Mouse (Mus musculus): Measurements from ENCODE around the gene Vgll4.

The Vgll4 gene

GRCm38 (mm10) chr6:114871010-114871660, 98.7 kb downstream of the Vgll4 start:
- DNase-seq (ENCODE audit: low spot score in 2 of 2): no peak

- no peak for DNase-seq (ENCODE audit: low spot score in 2 of 2)
Measured at GRCm38 (mm10) chr6:114869501-114870076, 100.2 kb downstream of the Vgll4 start.

- DNase-seq (ENCODE audit: low spot score in 2 of 2): no peak
Measured at GRCm38 (mm10) chr6:114868656-114869055, 101.1 kb downstream of the Vgll4 start.

GRCm38 (mm10) chr6:114866619-114867018, 103.2 kb downstream of the Vgll4 start:
- DNase-seq (ENCODE audit: low spot score in 2 of 2): no peak

GRCm38 (mm10) chr6:114866078-114866477, 103.7 kb downstream of the Vgll4 start:
- no peak for DNase-seq (ENCODE audit: low spot score in 2 of 2)

- no peak for DNase-seq (ENCODE audit: low spot score in 2 of 2)
Measured at GRCm38 (mm10) chr6:114864421-114864820, 105.4 kb downstream of the Vgll4 start.

GRCm38 (mm10) chr6:114863501-114863900, 106.3 kb downstream of the Vgll4 start:
- DNase-seq (ENCODE audit: low spot score in 2 of 2): no peak

- no peak for DNase-seq (ENCODE audit: low spot score in 2 of 2)
Measured at GRCm38 (mm10) chr6:114862046-114862445, 107.7 kb downstream of the Vgll4 start.

- DNase-seq (ENCODE audit: low spot score in 2 of 2): no peak
Measured at GRCm38 (mm10) chr6:114861591-114861990, 108.2 kb downstream of the Vgll4 start.

GRCm38 (mm10) chr6:114860677-114861568, 108.9 kb downstream of the Vgll4 start:
- no peak for DNase-seq (ENCODE audit: low spot score in 2 of 2)

- no peak for DNase-seq (ENCODE audit: low spot score in 2 of 2)
Measured at GRCm38 (mm10) chr6:114858722-114859053, 111.1 kb downstream of the Vgll4 start.

GRCm38 (mm10) chr6:114857996-114858721, 111.6 kb downstream of the Vgll4 start:
- DNase-seq (ENCODE audit: low spot score in 2 of 2): no peak

GRCm38 (mm10) chr6:114856501-114856900, 113.3 kb downstream of the Vgll4 start:
- DNase-seq (ENCODE audit: low spot score in 2 of 2): no peak

- DNase-seq (ENCODE audit: low spot score in 2 of 2): no peak
Measured at GRCm38 (mm10) chr6:114855644-114856043, 114.2 kb downstream of the Vgll4 start.

- DNase-seq (ENCODE audit: low spot score in 2 of 2): no peak
Measured at GRCm38 (mm10) chr6:114854368-114854767, 115.4 kb downstream of the Vgll4 start.

- DNase-seq (ENCODE audit: low spot score in 2 of 2): no peak
Measured at GRCm38 (mm10) chr6:114852739-114853138, 117.1 kb downstream of the Vgll4 start.

GRCm38 (mm10) chr6:114851688-114852087, 118.1 kb downstream of the Vgll4 start:
- no peak for DNase-seq (ENCODE audit: low spot score in 2 of 2)

- DNase-seq (ENCODE audit: low spot score in 2 of 2): no peak
Measured at GRCm38 (mm10) chr6:114849787-114850186, 120.0 kb downstream of the Vgll4 start.

- no peak for DNase-seq (ENCODE audit: low spot score in 2 of 2)
Measured at GRCm38 (mm10) chr6:114848761-114849160, 121.0 kb downstream of the Vgll4 start.

- no peak for DNase-seq (ENCODE audit: low spot score in 2 of 2)
Measured at GRCm38 (mm10) chr6:114847582-114848174, 122.1 kb downstream of the Vgll4 start.

GRCm38 (mm10) chr6:114846153-114846772, 123.5 kb downstream of the Vgll4 start:
- no peak for DNase-seq (ENCODE audit: low spot score in 2 of 2)
